Mouse (Mus musculus) cerebellum, adult 2 months (tissue): ENCODE measurements around the gene Gm38394.

Experiments used
- CTCF ChIP-seq: fragments of 200-500 bp; IDR thresholded peaks from 2 replicates; pipeline ENCODE4 v1.5.1; 2011; ENCODE audit warnings: low read depth, mild to moderate bottlenecking, control low read depth, low read length, moderate library complexity, borderline replicate concordance; ENCODE audit not compliant: insufficient read depth
- POLR2A ChIP-seq: fragments of 200-500 bp; IDR thresholded peaks from 2 replicates; pipeline ENCODE4 v1.6.1; 2011; ENCODE audit warnings: low read length, control low read depth, borderline replicate concordance; ENCODE audit not compliant: insufficient read depth

DNA sequence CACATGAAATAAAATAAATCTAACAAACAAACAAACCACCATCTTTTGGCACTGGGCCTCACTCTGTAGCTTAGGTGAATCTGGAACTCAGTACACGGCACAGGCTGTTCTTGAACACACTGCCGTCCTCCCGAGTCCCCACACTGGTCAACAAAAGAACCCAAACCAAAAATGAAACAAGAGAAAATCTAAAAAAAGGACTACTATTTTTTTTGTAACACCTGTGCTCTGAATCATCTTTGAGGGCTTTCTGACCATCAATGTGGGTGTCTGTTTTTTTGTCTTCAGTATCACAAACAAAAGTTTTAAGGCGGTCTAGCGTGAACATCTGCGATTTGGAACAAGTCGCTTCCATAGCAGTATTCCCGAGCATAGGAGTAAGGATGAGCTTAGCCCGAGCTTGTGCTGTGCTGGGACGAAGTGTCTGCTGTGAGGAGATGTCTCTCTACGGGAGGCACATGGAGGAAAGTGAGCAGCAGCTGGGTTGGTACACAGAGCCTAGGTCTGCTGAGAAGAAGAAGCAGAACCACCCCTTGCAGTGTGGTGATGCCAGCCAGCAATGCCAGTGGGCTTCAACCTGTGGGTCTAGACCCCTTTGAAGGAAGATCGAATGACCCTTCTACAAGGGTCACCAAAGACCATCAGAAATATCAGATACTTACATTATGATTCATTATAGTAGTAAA lies 37.0 kb upstream of the Gm38394 start:
- TF ChIP-seq CTCF (no peak), POLR2A (no peak)
